Mouse (Mus musculus): ENCODE measurements around the gene Gm9887. TPM values are rescaled to one million over a fixed set of nuclear protein-coding genes. Genes with fewer than 3 reads are reported as not detected.

The Gm9887 gene
- polyA plus RNA-seq, 1 experiment from 2014 or later: 1.9 TPM

DNA sequence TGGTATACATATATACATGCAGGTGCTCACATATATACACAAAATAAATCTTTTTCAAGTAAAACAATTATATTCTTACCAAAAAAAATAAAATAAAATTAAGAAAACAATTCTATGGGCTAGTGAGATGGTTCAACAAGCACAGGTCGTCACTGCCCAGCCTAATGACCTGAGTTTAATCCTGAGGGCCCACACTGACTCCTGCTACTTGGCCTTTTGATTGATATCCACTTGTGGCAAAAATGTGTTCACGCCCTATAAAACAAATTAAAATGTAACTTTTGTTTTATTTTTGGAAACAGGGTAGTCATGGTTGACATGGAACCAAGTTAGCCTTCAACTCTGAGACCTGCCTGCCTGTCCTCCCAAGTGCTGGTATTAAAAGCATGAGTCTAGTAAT lies 22.3 kb downstream of the Gm9887 start:
- Histone ChIP-seq H3K9ac (no peak overlapping the region), H3K4me3 (no peak overlapping the region), H3K4me2 (no peak overlapping the region), H3K36me3 (peaks cover 69% of the 10 kb centered on the region), H3K27ac (no peak overlapping the region), H3K27me3 (no peaks in the 10 kb centered on the region), H3K9me3 (no peaks in the 10 kb centered on the region), H3K4me1 (no peaks in the 10 kb centered on the region)
- no peak for ATAC-seq (ENCODE audit: borderline replicate concordance, extremely low read depth, low FRiP score, low TSS enrichment)
- 84% methylated on average over 2 of the region's 2 CpGs for WGBS

GRCm38 (mm10) chr12:69333547-69333946 lies 38.7 kb downstream of the Gm9887 start:
- H3K27ac ChIP-seq: no peak overlapping the region
- no peaks in the 10 kb centered on the region for H3K4me1 ChIP-seq
- peaks cover 65% of the 10 kb centered on the region for H3K36me3 ChIP-seq
- no peak overlapping the region for H3K4me2 ChIP-seq
- 83% methylated on average over 2 of the region's 2 CpGs for WGBS
- no peaks in the 10 kb centered on the region for H3K27me3 ChIP-seq
- ATAC-seq (ENCODE audit: borderline replicate concordance, extremely low read depth, low FRiP score, low TSS enrichment): no peak
- H3K4me3 ChIP-seq: no peak overlapping the region
- H3K9ac ChIP-seq: no peak overlapping the region
- no peaks in the 10 kb centered on the region for H3K9me3 ChIP-seq

- Histone ChIP-seq H3K27ac (no peak overlapping the region), H3K4me3 (no peak overlapping the region), H3K4me1 (no peaks in the 10 kb centered on the region), H3K27me3 (no peaks in the 10 kb centered on the region), H3K9me3 (no peaks in the 10 kb centered on the region), H3K4me2 (no peak overlapping the region), H3K36me3 (peaks cover 64% of the 10 kb centered on the region), H3K9ac (no peak overlapping the region)
- 80% methylated on average over 1 of the region's 1 CpGs for WGBS
- no peak for ATAC-seq (ENCODE audit: borderline replicate concordance, extremely low read depth, low FRiP score, low TSS enrichment)
Measured at GRCm38 (mm10) chr12:69332147-69332546, 40.1 kb downstream of the Gm9887 start.

DNA sequence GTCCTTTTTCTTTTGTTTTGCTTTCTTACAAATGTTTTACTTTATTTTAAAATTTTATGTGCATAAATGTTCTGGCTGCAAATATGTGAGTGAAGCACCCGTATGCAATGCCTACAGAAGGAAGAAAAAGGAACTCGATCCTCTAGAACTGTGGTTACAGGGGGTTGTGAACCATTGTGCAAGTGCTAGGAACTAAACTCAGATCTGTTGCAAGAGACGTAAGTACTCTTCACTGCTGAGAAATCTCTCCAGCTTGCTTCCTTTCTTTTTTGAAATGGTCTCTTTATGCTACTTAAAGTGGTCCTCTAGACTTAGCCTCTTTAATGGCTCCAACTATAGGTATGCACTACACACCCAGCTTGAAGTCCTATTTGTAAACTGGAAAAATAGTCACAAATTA lies 41.1 kb downstream of the Gm9887 start:
- WGBS: 89% methylated on average over 3 of the region's 3 CpGs
- H3K4me1 ChIP-seq: no peaks in the 10 kb centered on the region
- H3K4me2 ChIP-seq: no peak overlapping the region
- H3K4me3 ChIP-seq: no peak overlapping the region
- H3K36me3 ChIP-seq: peaks cover 63% of the 10 kb centered on the region
- ATAC-seq (ENCODE audit: borderline replicate concordance, extremely low read depth, low FRiP score, low TSS enrichment): no peak
- no peak overlapping the region for H3K9ac ChIP-seq
- H3K27ac ChIP-seq: no peak overlapping the region
- no peaks in the 10 kb centered on the region for H3K27me3 ChIP-seq
- no peaks in the 10 kb centered on the region for H3K9me3 ChIP-seq

Small RNAs within 50 kb of the gene (microRNA-seq; reads per million reads assigned to microRNA genes)
- gene Gm47299: not detected
- not detected for gene Gm47305

Other genes with a start within 250 kb of the Gm9887 start
- gene Rps29, start 213.3 kb downstream of the Gm9887 start, polyA plus RNA-seq (2015; fragmentation: Nextera tagmentation; extraction: Ambion mirVana): 1,555 and 1,613 TPM in 2 replicates
- 27.9 and 29.1 TPM in 2 replicates for gene Lrr1, start 203.6 kb downstream of the Gm9887 start, polyA plus RNA-seq (2015; fragmentation: Nextera tagmentation; extraction: Ambion mirVana)
- gene Rpl36al, start 188.4 kb downstream of the Gm9887 start, polyA plus RNA-seq (2015; fragmentation: Nextera tagmentation; extraction: Ambion mirVana): 509 and 512 TPM in 2 replicates
- 56.7 and 58.2 TPM in 2 replicates for gene Mgat2, start 188.3 kb downstream of the Gm9887 start, polyA plus RNA-seq (2015; fragmentation: Nextera tagmentation; extraction: Ambion mirVana)
- 35.0 and 35.5 TPM in 2 replicates for gene Gm49383, start 175.4 kb downstream of the Gm9887 start, polyA plus RNA-seq (2015; fragmentation: Nextera tagmentation; extraction: Ambion mirVana)
- 10.3 and 10.5 TPM in 2 replicates for gene Dnaaf2, start 174.0 kb downstream of the Gm9887 start, polyA plus RNA-seq (2015; fragmentation: Nextera tagmentation; extraction: Ambion mirVana)
- gene Gm49384, start 168.2 kb downstream of the Gm9887 start, polyA plus RNA-seq (2015; fragmentation: Nextera tagmentation; extraction: Ambion mirVana): 30.5 and 34.4 TPM in 2 replicates
- 33.5 and 36.3 TPM in 2 replicates for gene Pole2, start 144.3 kb downstream of the Gm9887 start, polyA plus RNA-seq (2015; fragmentation: Nextera tagmentation; extraction: Ambion mirVana)
- 5.9 and 6.8 TPM in 2 replicates for gene Klhdc1, start 131.3 kb downstream of the Gm9887 start, polyA plus RNA-seq (2015; fragmentation: Nextera tagmentation; extraction: Ambion mirVana)
- 124 and 131 TPM in 2 replicates for gene Klhdc2, start 75.8 kb downstream of the Gm9887 start, polyA plus RNA-seq (2015; fragmentation: Nextera tagmentation; extraction: Ambion mirVana)
- 76.9 and 84.2 TPM in 2 replicates for gene Nemf, start 15.3 kb downstream of the Gm9887 start, polyA plus RNA-seq (2015; fragmentation: Nextera tagmentation; extraction: Ambion mirVana)
- gene Arf6, start 308 bp downstream of the Gm9887 start, polyA plus RNA-seq (2015; fragmentation: Nextera tagmentation; extraction: Ambion mirVana): 50.6 and 54.5 TPM in 2 replicates
- gene Vcpkmt, start 210.6 kb upstream of the Gm9887 start, polyA plus RNA-seq (2015; fragmentation: Nextera tagmentation; extraction: Ambion mirVana): 23.4 and 24.3 TPM in 2 replicates